Mouse (Mus musculus) MEL (cell line): Measurements from ENCODE around the gene Kctd20. TPM values are rescaled to one million over a fixed set of nuclear protein-coding genes. Genes with fewer than 3 reads are reported as not detected.

Experiments
- DNase-seq: peaks from one replicate; pipeline ENCODE4 v3.0.0; 2011; ENCODE audit warnings: low read depth, low spot score
- H3K27ac ChIP-seq: 2 replicates; pipeline ENCODE4 v1.5.1; 2012; ENCODE audit warnings: low read depth, mild to moderate bottlenecking, control low read depth, low read length, moderate library complexity; ENCODE audit not compliant: control insufficient read depth
- H3K27me3 ChIP-seq, 2 experiments: fragments of 150-350 bp in 1 of 2; sonication (generic) in 1 of 2; 2 replicates each; pipeline ENCODE4 v1.6.1; 2012; ENCODE audit warnings: low read length in 2 of 2, mild to moderate bottlenecking in 2 of 2, improper control_type of control experiment in 1 of 2, moderate library complexity in 1 of 2; ENCODE audit not compliant: insufficient read depth in 2 of 2, control insufficient read depth in 1 of 2
- H3K36me3 ChIP-seq, 2 experiments: 2 replicates each; pipeline ENCODE4 v1.6.1; 2012 to 2014; ENCODE audit warnings: low read length in 2 of 2, improper control_type of control experiment in 1 of 2, inconsistent platforms in 1 of 2, mild to moderate bottlenecking in 1 of 2; ENCODE audit not compliant: insufficient read depth in 2 of 2, control insufficient read depth in 1 of 2
- H3K4me1 ChIP-seq, 2 experiments: fragments of 150-350 bp in 1 of 2; sonication (generic) in 1 of 2; 2 replicates each; pipeline ENCODE4 v1.6.1; 2012; ENCODE audit warnings: low read length in 2 of 2, improper control_type of control experiment in 1 of 2, mild to moderate bottlenecking in 1 of 2; ENCODE audit not compliant: insufficient read depth in 2 of 2, control insufficient read depth in 1 of 2
- H3K4me3 ChIP-seq, 2 experiments: fragments of 150-350 bp in 1 of 2; sonication (generic) in 1 of 2; 2 replicates each; pipeline ENCODE4 v1.5.1; 2012; ENCODE audit warnings: low read depth in 2 of 2, low read length in 2 of 2, mild to moderate bottlenecking in 2 of 2, moderate library complexity in 2 of 2, control low read depth in 1 of 2, improper control_type of control experiment in 1 of 2; ENCODE audit not compliant: control insufficient read depth in 1 of 2, insufficient read depth in 1 of 2
- H3K79me2 ChIP-seq: 2 replicates; pipeline ENCODE4 v1.6.1; 2012; ENCODE audit warnings: mild to moderate bottlenecking, low read length, moderate library complexity; ENCODE audit not compliant: control insufficient read depth, poor library complexity, insufficient read depth
- H3K9ac ChIP-seq: 2 replicates; pipeline ENCODE4 v1.6.1; 2012; ENCODE audit warnings: low read depth, mild to moderate bottlenecking, control low read depth, low read length, moderate library complexity; ENCODE audit not compliant: control insufficient read depth, poor library complexity, severe bottlenecking
- H3K9me3 ChIP-seq: fragments of 150-350 bp; sonication (generic); replicated peaks from 2 replicates; pipeline ENCODE4 v1.6.1; 2012; ENCODE audit warnings: mild to moderate bottlenecking, low read length, improper control_type of control experiment, moderate library complexity; ENCODE audit not compliant: insufficient read depth
- BHLHE40 ChIP-seq: IDR thresholded peaks from 2 replicates; pipeline ENCODE4 v1.6.1; 2012; ENCODE audit warnings: low read depth, mild to moderate bottlenecking, inconsistent platforms, low read length, improper control_type of control experiment, borderline replicate concordance
- E2F4 ChIP-seq: IDR thresholded peaks from 2 replicates; pipeline ENCODE4 v1.6.1; 2011; ENCODE audit warnings: low read depth, low read length, improper control_type of control experiment, borderline replicate concordance
- EP300 ChIP-seq, 2 experiments: IDR thresholded peaks; 2 replicates each; pipeline ENCODE4 v1.6.1; 2011; ENCODE audit warnings: improper control_type of control experiment in 2 of 2, low read length in 2 of 2, low read depth in 1 of 2, mild to moderate bottlenecking in 1 of 2
- ETS1 ChIP-seq: IDR thresholded peaks from 2 replicates; pipeline ENCODE4 v1.6.1; 2012; ENCODE audit warnings: low read depth, mild to moderate bottlenecking, inconsistent platforms, low read length, improper control_type of control experiment, moderate library complexity
- GABPA ChIP-seq: IDR thresholded peaks from 2 replicates; pipeline ENCODE4 v1.6.1; 2012; ENCODE audit warnings: low read depth, mild to moderate bottlenecking, inconsistent platforms, low read length, improper control_type of control experiment, moderate library complexity
- HCFC1 ChIP-seq: IDR thresholded peaks from 2 replicates; pipeline ENCODE4 v1.6.1; 2012; ENCODE audit warnings: low read depth, mild to moderate bottlenecking, inconsistent platforms, low read length, improper control_type of control experiment, moderate library complexity
- JUND ChIP-seq: IDR thresholded peaks from 2 replicates; pipeline ENCODE4 v1.6.1; 2011; ENCODE audit warnings: low read depth, mild to moderate bottlenecking, improper control_type of control experiment, low read length
- KAT2A ChIP-seq: conservative IDR thresholded peaks from 2 replicates; pipeline ENCODE4 v1.6.1; 2012; ENCODE audit warnings: low read depth, low read length, improper control_type of control experiment, inconsistent platforms
- MAFK ChIP-seq: IDR thresholded peaks from 2 replicates; pipeline ENCODE4 v1.6.1; 2011; ENCODE audit warnings: low read depth, mild to moderate bottlenecking, low read length, improper control_type of control experiment, borderline replicate concordance
- MAX ChIP-seq: IDR thresholded peaks from 2 replicates; pipeline ENCODE4 v1.6.1; 2011; ENCODE audit warnings: low read length, improper control_type of control experiment
- MAZ ChIP-seq: IDR thresholded peaks from 2 replicates; pipeline ENCODE4 v1.6.1; 2012; ENCODE audit warnings: low read depth, mild to moderate bottlenecking, inconsistent platforms, low read length, improper control_type of control experiment
- MXI1 ChIP-seq: IDR thresholded peaks from 2 replicates; pipeline ENCODE4 v1.6.1; 2011; ENCODE audit warnings: mild to moderate bottlenecking, low read depth, low read length, improper control_type of control experiment
- NRF1 ChIP-seq: IDR thresholded peaks from 2 replicates; pipeline ENCODE4 v1.6.1; 2014; ENCODE audit warnings: low read depth, mild to moderate bottlenecking, inconsistent platforms, low read length, improper control_type of control experiment, moderate library complexity; ENCODE audit not compliant: poor library complexity, insufficient read depth, severe bottlenecking
- POLR2A ChIP-seq, 2 experiments: IDR thresholded peaks; 2 replicates each; pipeline ENCODE4 v1.6.1; 2011 to 2012; ENCODE audit warnings: low read length in 2 of 2, mild to moderate bottlenecking in 2 of 2, control low read depth in 1 of 2, improper control_type of control experiment in 1 of 2, low read depth in 1 of 2, moderate library complexity in 1 of 2; ENCODE audit not compliant: control insufficient read depth in 1 of 2, insufficient read depth in 1 of 2, poor library complexity in 1 of 2
- POLR2AphosphoS5 ChIP-seq: IDR thresholded peaks from 2 replicates; pipeline ENCODE4 v1.6.1; 2012; ENCODE audit warnings: low read depth, borderline replicate concordance, mild to moderate bottlenecking, inconsistent platforms, low read length, moderate library complexity, mixed read lengths
- RCOR1 ChIP-seq: IDR thresholded peaks from 2 replicates; pipeline ENCODE4 v1.6.1; 2012; ENCODE audit warnings: low read depth, mild to moderate bottlenecking, inconsistent platforms, low read length, improper control_type of control experiment
- SIN3A ChIP-seq: IDR thresholded peaks from 2 replicates; pipeline ENCODE4 v1.6.1; 2012; ENCODE audit warnings: low read length, improper control_type of control experiment, inconsistent platforms
- SMC3 ChIP-seq: IDR thresholded peaks from 2 replicates; pipeline ENCODE4 v1.6.1; 2011; ENCODE audit warnings: low read depth, low read length, improper control_type of control experiment
- TCF12 ChIP-seq: IDR thresholded peaks from 2 replicates; pipeline ENCODE4 v1.6.1; 2014; ENCODE audit warnings: low read depth, mild to moderate bottlenecking, inconsistent platforms, low read length, improper control_type of control experiment, moderate library complexity
- UBTF ChIP-seq: IDR thresholded peaks from 2 replicates; pipeline ENCODE4 v1.6.1; 2012; ENCODE audit warnings: low read depth, mild to moderate bottlenecking, inconsistent platforms, low read length, improper control_type of control experiment, moderate library complexity, borderline replicate concordance; ENCODE audit not compliant: insufficient read depth
- USF2 ChIP-seq, 2 experiments: IDR thresholded peaks; 2 replicates each; pipeline ENCODE4 v1.6.1; 2011 to 2012; ENCODE audit warnings: improper control_type of control experiment in 2 of 2, low read length in 2 of 2, borderline replicate concordance in 1 of 2, inconsistent platforms in 1 of 2, low read depth in 1 of 2, mild to moderate bottlenecking in 1 of 2; ENCODE audit not compliant: insufficient read depth in 1 of 2
- ZC3H11A ChIP-seq: IDR thresholded peaks from 2 replicates; pipeline ENCODE4 v1.6.1; 2012; ENCODE audit warnings: low read depth, mild to moderate bottlenecking, inconsistent platforms, low read length, improper control_type of control experiment
- ZKSCAN1 ChIP-seq: IDR thresholded peaks from 2 replicates; pipeline ENCODE4 v1.6.1; 2012; ENCODE audit warnings: low read depth, mild to moderate bottlenecking, inconsistent platforms, low read length, improper control_type of control experiment, moderate library complexity
- polyA plus RNA-seq, 2 experiments: library from polyadenylated mRNA; stranded (reverse) in 1 of 2; unstranded in 1 of 2; fragments of >175 nt in 1 of 2; fragments of >200 nt in 1 of 2; gene quantifications; 2 replicates each; pipeline versions ENCODE4 v1.2.1 to v1.2.4; 2012; ENCODE audit warnings: low replicate concordance in 2 of 2, low read depth in 1 of 2; ENCODE audit not compliant: insufficient read length in 2 of 2, insufficient read depth in 1 of 2, missing spikeins in 1 of 2
- total RNA-seq: library from RNA; depleted of rRNA; stranded (reverse); fragments of 300-350 nt; gene quantifications from 2 replicates; pipeline ENCODE4 v1.2.3, GENCODE M21; 2012

Gene Kctd20
- total and polyA plus RNA-seq, 3 experiments = 41.8 to 65.4 TPM; not detected in 1

GRCm38 (mm10) chr17:28950751-28951150, 999 bp upstream of the Kctd20 start (continued):
- no peak for TF ChIP-seq HCFC1
- no peak for TF ChIP-seq USF2 (IDR thresholded peaks at IDR 0.05; ENCODE audit: borderline replicate concordance in 1 of 2, insufficient read depth in 1 of 2, low read depth in 1 of 2, low read length in 2 of 2)
- no peak for TF ChIP-seq SIN3A
- TF ChIP-seq ETS1 = 0 out of 2 replicates have a peak, but pooled peaks have one; percentile 17
- TF ChIP-seq RCOR1 = no peak
- no peak for TF ChIP-seq ZKSCAN1
- TF ChIP-seq SMC3 = no peak
- TF ChIP-seq BHLHE40 = no peak
- TF ChIP-seq TCF12 = no peak
- no peak for TF ChIP-seq KAT2A
- no peak for TF ChIP-seq MAX
- TF ChIP-seq NRF1 = no peak
- TF ChIP-seq MXI1 = no peak
- TF ChIP-seq POLR2A (IDR thresholded peaks at IDR 0.05; ENCODE audit: control insufficient read depth in 1 of 2, insufficient read depth in 1 of 2, low read depth in 1 of 2, low read length in 2 of 2, poor library complexity in 1 of 2) = peak in 1 of 2 experiments; percentile 38; a peak in 1 of 4 replicates
- TF ChIP-seq UBTF = no peak

- Histone ChIP-seq H3K36me3 (peaks cover 2 to 22% of the 10 kb centered on the region in 2 experiments; a peak in 3 of 4 replicates), H3K9me3 (no peaks in the 10 kb centered on the region), H3K9ac (peak overlapping the region; percentile 87), H3K27ac (peak overlapping the region; percentile 96), H3K4me3 (peak overlapping the region; percentile 79 to 94), H3K4me1 (peaks cover 19 to 33% of the 10 kb centered on the region in 2 experiments), H3K27me3 (no peaks in the 10 kb centered on the region), H3K79me2 (peaks cover 46% of the 10 kb centered on the region)
- DNase-seq = peak; percentile 50
- TF ChIP-seq MXI1 (0 out of 2 replicates have a peak, but pooled peaks have one; percentile 20), ZKSCAN1 (no peak)
Measured at GRCm38 (mm10) chr17:28953251-28953650, 1.5 kb downstream of the Kctd20 start.

GRCm38 (mm10) chr17:28954416-28954815, 2.7 kb downstream of the Kctd20 start:
- Histone ChIP-seq H3K4me3 (peak overlapping the region; percentile 33 to 34), H3K36me3 (peaks cover 2 to 22% of the 10 kb centered on the region in 2 experiments; a peak in 3 of 4 replicates), H3K79me2 (peaks cover 46% of the 10 kb centered on the region), H3K9me3 (no peaks in the 10 kb centered on the region), H3K9ac (peak overlapping the region; percentile 29), H3K4me1 (peaks cover 19 to 33% of the 10 kb centered on the region in 2 experiments), H3K27ac (peak overlapping the region; percentile 53), H3K27me3 (no peaks in the 10 kb centered on the region)
- DNase-seq = peak; percentile 80
- no peak for TF ChIP-seq E2F4
- peak; percentile 34 to 46; a peak in 3 of 4 replicates for TF ChIP-seq EP300 (IDR thresholded peaks at IDR 0.05; ENCODE audit: low read depth in 1 of 2, low read length in 2 of 2)
- no peak for TF ChIP-seq MAFK
- TF ChIP-seq JUND = no peak
- peak; percentile 76 for TF ChIP-seq RCOR1
- TF ChIP-seq GABPA = no peak
- no peak for TF ChIP-seq MAZ
- TF ChIP-seq POLR2AphosphoS5 = no peak
- TF ChIP-seq SIN3A = peak; percentile 71
- no peak for TF ChIP-seq ZC3H11A
- 0 out of 2 replicates have a peak, but pooled peaks have one; percentile 31 for TF ChIP-seq MXI1
